Mouse (Mus musculus) cerebellum, adult 18-20 months (tissue): ENCODE data around the gene Cep295nl.

Experiments
- DNase-seq, 2 experiments: peaks; one replicate each; pipeline ENCODE4 v3.0.0; 2021

Gene Cep295nl

DNA sequence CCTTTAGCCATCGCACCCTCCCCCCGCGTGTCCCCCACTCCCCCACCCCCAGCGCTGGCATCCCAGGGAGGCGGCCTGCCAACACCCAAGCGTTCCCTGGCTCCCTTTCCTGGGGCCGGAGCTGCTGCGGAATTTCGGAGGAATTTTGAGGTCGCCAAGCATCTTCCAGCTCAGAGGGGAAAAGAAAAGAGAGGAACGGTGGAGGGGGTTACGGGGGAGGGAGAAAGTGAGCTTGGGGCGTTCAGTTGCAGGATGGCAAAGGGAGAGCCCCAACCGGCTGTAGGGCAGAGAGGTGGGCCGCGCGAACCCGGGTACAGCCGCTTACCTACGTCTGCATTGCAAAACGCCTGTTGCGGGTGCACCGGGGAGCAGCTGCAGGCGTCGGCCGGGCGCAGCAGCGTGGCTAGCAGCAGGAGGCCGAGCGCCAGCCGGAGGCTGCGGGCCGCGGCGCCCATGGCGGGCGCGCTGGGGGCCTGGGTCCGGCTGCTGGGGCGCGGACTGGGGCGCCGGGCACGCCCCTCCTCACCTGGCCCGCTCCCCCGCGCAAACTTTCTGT is 12.4 kb upstream of the Cep295nl start:
- DNase-seq: peak; percentile 16 to 41

DNA sequence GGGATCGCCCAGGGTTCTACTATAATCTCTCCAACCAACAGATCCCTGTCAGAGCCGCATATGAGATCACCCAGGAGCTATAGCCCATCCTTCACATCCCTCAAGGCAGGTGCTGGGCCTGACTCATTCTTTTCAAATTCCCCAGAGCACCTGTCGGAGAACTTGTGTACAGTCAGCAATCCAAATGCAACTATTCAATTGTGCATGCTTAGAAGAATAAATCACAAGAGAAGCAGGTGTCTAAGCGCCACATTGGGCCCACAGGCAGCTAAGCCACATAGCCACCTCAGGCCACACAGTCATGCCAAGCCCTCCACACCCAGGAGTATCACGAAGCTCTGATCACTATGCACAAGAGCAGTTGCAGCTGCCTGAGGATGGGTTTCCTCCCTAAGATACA is 7.2 kb upstream of the Cep295nl start:
- no peak for DNase-seq

DNA sequence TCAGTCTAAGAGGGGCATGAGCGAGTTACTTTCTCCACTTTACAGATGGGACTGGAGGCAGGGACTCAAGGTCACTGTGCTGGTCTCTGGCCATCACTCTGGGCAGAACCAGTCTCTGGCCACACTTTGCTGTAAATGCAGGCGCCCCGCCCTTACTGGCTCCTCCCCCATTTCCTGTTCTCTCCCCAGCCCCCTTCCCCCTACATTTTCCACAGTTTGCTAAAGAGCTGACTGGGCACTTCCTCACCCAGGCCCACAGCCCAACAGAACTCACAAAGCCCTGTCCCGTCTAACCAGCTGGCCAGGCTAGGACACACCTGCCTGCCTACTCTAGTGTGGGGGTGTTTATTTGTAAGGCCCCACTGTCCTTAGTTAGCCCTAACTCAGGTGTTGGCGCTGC is 6.6 kb upstream of the Cep295nl start:
- no peak for DNase-seq

DNA sequence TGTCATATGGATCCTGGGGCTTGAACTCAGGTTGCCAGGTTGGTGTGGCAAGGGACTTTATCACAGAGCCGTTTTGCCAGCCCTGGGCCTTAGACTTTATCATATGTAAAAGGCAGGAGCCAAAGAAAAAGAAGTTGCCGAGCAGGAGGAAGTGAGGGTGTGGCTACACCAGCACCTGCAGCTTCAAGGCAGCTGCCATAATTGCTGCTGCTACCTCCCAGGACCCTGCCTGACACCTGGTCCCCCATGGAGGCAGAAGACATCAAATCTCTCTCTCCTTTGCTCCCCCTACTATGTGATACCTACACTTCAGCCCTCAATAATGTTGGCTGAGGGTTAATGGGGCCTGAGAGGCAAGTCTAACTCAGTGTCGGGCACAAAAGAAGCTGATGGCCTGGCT is 6.1 kb upstream of the Cep295nl start:
- DNase-seq: no peak

DNA sequence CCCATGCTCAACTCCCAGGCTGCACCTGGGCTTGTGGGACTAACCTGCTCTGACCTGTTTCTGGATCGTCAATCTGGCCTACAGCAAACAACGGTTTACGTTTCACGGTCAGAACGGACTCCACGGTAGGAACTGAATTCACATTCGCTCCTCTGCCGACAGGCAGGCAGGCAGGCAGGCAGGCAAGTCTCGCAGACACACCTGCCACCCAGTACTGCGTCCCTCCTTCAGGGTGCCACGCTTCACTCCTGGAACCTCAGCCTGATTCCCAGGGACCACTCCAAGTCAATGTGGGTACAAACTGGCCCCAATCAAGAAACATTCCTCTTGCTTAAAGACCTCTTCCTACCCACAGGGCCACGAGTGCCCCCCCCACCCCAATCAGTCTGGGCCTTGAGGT is 5.6 kb upstream of the Cep295nl start:
- DNase-seq: no peak

DNA sequence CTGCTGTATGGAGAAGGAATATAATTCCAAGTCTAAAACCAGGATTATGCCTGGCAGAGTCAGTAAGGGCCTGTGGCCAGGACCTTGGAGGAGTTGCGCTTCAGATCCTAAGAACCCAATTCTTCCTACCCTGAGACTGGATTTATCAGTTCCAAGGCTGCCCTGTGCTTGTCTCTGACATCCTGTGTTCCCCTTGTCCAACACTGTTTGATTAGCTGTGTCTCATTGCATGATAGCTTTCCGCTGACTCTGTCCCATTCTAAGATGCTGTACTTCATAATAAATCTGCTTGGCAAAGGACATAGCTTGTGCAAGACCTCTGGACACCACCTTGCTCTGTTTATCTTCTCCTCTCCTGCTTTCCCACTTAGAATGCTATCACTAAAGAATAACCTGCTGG is 5.1 kb upstream of the Cep295nl start:
- DNase-seq: no peak

DNA sequence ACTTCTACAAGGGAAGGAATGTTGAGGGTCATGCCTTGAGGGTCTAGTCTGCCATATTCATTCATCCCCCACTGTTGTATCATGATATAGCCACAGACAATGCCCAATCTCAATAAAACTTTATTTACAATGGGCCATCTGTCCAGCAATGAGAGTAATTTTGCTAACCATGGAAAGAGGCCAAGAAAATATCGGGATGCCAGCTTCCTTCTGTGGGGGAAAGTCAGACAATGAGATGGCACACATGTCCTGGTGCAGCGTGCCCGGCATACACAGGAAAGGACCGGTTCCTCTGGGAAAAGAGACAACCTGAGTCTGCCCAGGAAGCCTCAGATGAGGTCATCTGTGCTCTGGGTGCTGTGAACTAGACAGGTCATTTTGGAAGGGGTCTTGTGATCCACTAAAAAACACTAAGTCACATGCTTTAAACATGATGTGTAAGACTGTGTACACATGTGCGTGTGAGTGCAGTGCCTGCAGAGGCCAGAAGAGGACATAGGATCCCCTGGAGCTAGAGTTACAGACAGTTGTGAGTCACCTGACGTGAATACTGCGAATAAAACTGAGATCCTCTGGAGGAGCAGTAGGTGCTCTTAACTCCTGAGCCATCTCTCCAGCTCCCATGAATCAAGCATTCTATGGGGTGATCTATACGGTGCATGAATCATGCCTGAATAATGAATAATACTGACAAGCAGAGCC is 4.2 kb upstream of the Cep295nl start:
- no peak for DNase-seq

DNA sequence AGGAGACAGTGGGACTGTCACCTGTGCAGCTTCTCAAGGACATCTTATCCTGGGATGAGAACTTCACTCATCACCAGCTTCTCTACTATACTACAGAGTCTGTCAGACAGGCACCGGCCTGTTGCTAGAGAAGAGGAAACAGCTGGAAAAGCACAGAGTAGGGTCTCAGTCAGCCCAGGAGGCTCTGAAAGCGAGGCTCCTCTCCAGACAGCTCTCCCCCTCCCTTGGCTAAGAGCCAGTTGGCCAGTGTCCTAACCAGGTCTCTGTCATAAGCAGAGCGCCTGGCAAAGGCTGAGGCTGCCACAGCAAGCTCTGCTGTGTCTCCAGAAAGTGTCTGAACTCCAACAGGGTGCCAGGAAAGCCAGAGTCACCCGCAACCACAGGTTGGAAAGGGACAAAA is 3.4 kb upstream of the Cep295nl start:
- no peak for DNase-seq

DNA sequence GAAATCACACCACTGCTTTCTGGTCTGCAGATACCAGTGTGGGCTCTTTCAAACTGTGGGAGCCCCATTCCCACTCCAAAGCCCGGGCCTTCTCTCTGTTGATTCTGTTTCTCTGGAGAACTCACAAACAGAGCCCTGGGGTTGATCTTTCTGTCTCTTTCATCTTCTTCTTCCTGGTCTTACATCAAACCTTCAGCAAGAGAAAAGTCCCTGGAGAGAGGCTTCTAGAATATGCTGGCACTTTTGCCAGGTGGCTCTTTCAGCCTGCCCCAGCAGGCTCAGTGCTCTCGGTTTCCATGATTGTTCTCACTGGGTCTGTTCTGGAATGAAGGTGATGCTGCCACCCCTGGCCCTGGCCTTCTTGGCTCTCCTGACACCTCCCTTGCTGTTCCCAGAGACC is 1.3 kb upstream of the Cep295nl start:
- no peak for DNase-seq

DNA sequence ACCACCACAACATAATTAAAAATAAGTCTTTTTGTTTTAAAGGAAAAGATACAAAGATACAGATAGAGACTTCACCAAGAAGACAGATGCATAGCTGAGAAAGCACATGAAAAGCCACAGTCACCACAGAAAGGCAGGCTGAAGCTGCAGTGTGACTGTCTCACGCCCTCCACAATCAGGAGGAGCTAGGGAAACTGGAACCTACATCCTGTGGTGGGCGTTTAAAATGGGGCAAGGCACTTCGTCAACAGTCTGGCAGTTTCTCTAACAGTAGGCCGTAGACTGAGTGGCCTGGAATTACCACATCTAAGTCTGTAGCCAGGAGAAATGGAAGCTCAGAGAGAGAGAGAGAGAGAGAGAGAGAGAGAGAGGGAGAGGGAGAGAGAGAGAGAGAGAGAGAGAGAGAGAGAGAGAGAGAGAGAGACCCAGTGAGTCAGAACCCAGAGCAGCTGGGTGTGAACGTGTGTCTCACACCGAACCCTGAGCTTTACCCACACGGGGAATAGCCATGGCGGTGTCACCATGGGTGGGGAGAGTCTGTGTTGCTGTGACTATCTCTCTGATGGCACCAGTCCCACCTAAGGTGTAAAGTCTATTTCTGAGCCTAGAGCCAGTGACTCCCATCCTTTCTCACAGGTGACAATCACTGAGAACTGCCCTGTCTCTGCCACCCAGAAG is 4.7 kb downstream of the Cep295nl start:
- no peak for DNase-seq

DNA sequence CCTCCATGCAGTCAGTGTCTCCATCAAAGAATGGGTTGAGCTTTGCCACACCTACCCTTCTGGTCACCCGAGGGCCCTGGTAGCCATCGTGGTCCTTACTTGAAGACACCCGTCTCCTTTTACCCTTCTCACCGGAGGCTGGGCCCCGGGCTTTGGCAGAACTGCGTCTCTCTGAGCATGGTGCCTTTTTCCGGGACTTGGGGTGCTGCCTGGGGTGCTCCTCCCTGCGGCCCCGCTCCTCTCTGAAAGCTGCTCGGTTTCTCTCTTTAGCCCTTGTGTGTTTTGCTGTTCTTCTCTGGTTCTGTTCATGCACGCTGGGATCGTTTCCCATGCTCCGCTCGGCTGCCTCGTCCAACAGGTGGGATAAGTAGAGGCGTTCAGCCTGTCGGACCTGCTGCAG is 8.9 kb downstream of the Cep295nl start:
- no peak for DNase-seq

DNA sequence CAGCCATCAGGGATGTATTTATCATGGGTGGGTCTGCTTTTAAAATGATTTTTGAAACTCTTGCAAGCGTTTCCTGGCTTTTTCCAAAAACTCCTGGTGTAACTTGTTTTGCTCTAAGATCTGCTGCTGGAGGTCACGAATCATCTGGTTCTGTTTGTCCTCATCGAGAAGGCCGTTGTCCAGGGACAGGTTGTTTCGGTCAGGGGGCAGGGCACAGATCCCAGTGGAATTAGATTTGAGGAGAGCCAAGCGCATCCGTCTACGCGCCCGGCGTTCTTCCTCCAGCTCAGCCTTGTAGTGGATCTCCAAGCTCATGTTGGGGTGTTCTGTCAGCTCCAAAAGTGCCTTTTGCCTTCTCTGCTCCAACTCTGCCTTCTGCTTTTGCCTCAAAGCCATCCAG is 9.9 kb downstream of the Cep295nl start:
- no peak for DNase-seq

DNA sequence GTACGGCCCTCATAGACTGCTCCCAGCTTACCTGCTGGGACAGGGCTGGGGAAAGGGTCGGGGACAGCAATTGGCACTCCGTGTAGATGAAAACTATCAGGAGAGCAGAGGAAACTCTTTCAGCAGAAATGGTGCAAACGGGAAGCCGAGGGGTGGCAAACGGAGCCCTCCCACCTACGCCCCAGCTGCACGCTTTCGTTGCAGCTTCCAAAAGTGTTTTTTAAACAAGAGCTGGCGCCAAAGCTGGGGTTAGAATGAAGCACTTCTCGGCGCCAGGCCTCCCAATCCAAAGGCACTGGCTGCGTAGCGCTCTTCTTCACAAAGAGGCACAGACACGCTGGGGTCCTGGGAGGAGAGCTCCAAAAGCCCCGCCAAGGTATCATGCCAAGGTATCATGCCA is 11.5 kb downstream of the Cep295nl start:
- no peak for DNase-seq

DNA sequence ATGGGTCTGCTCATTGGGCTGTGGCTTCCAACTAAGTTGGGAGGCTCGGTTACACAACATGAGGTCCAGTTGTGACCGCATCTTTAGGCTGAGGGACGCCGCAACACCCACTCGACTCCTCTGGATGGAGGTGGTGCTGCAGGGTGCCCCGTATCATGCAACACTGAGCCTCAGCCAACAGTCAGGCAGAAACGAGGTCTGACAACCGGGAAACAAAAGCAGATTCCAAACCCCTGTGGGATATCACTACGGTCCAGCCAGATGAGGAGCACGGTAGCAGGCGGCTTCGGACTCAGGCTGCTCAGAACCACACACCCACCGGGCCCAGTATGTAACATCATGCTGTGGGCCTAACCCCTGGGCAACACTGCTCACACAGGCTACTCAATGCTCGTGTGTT is 11.9 kb downstream of the Cep295nl start:
- no peak for DNase-seq

DNA sequence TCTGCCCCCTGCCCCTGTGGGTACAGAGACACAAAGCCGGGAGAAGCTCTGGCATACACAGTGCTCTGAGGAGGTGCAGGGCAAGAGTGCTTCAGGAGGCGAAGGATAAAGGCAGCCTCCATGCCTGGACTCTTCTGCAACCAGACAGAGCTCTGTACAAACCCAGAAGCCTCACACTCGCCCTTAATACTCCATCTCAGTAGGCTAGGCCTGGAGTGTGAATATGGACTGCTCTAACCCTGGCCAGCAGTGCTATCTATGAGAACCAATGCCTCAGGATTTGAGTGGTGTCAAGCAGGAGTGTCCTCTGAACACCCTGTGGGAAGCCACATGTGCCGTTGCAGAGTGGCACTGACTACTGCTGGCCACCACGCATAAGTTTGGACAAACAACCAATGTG is 13.4 kb downstream of the Cep295nl start:
- no peak for DNase-seq

DNA sequence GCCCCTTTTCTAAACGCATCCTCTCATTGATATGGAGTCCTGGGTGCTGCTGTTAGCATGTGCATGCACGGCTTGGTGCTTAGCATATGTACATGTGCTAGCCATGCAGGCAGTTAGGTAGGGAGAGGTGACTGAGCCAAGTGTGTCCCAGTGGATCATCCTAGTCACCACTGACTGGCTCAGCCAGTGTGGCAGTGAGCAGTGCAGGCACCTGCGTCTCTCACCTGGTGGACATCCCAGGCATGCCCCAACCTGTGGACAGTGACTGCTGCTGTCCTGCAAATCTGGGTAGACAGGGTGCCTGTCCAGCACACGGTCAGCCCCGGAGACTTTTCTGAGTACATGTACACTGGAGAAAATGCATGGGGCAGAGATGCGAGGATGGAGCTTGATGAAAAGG is 13.8 kb downstream of the Cep295nl start:
- DNase-seq: no peak

DNA sequence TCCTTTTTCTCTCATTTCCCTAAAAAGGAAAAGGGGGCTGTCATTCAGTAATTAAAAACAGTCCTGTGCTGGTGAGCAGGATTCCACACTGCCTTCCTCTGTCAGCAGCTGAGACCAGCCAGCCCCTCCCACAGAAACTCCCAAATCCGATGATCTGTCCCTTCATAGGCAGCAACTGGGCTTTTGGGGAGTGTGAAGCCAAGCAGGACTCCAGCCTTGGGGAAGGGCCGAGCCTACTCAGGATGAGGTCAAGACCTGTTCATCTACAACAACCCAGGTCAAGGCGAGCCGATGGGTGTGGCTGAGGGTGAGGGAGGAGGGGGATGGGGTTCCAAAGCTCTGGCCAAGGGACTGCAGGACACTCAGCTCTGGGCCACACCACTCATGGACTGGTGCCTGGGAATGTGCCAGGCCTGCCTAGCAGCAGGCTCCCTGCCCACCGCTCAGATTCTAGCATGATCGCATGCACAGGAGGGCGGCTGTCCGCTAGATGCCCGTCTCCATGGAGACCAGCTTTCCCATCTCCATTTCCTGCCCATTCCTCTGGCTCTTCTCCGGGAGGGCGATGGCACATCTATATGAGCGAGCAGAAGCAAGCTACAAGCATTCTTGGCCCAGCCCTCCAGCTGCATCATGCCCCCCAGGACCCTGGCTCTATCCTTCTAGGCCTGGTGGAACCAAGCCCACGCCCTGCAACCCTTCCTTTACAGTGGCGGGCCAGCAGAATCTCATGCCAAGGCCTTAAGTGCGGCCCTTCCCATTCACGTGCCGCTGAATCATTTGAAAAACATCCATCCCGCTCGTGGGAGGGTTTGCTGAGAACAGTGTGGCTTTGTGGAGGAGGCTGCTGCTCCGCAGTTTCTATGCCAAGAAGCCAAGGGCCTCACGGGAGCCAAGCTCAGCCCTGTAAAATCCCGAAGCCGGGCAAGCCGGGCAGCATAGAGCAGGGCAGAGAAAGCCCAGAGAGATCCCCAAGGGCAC is 15.0 kb downstream of the Cep295nl start:
- DNase-seq: peak; percentile 53 to 59

DNA sequence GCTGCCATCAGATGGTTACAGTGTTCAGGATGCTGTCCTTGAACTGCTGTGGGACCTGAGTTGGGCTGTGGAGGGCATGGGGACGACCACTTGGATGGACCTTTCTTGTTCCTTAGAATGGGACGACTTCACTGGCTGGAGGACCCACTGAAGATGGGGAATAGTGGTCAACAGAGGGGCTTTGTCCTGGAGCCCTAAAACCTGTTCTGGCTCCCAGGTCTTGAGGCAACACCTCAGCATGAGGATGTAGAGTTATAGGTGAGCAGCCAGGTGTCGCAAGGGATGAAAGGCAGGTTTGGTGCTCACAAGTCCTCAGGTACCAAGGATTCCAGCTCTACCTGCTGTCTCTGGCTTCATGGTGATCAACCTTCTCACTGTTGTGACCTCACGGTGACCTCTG is 15.8 kb downstream of the Cep295nl start:
- no peak for DNase-seq

DNA sequence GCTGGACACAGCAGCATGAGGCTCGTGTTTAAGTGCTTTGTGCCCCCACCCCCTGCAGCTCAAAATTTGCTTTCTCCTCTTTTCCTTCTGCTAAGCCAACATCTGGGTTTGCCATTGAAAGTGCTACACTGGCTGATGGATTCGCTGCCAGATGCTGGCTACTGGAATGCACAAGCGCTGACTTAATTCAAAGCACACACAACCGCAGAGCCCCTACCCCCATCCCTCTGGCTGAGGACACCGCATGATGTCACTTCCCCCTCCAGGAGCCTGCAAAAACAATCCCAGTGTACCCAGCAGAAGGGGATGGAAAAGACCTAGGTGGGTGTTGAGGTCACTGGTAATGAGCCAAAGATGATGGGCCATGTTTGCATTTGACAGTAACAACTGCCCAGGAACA is 17.8 kb downstream of the Cep295nl start:
- DNase-seq: no peak

DNA sequence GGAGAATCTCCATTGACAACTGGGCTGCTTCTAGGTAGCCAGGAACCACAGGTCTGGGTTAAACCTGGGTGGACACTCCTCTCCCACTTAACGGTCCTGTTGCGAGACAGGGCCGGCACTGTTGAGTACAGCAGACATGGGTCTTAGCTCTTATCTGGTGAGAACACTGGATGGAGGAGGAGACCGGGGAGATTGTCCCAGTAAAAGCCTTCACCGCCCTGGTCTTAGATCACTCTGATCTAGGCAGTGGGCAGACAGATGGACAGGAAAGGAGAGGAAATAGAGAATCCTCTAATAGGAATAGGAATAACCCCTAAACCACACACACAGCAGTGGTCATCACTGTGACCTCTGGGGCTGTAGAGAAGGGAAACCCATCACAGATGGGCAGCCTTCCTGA is 18.3 kb downstream of the Cep295nl start:
- DNase-seq: no peak

DNA sequence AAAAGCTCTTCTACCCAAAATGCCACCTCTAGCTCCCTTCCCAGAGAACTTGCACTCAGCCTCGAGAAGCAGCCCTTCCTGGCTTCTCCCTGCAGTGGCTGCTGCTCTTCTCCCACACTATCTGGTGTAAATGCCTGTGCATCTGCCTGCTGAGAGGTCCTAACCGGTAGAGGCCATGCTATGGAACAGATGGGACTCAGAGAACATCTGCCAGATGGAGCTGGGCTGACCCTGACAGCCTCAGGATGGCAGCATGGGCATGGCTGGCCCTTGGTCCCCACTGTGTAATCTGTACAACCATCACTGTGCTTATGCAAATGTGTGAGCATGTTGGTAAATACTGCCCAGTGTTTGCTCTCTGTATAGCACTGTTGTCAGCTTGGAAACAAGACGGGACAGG is 19.7 kb downstream of the Cep295nl start:
- DNase-seq: no peak

DNA sequence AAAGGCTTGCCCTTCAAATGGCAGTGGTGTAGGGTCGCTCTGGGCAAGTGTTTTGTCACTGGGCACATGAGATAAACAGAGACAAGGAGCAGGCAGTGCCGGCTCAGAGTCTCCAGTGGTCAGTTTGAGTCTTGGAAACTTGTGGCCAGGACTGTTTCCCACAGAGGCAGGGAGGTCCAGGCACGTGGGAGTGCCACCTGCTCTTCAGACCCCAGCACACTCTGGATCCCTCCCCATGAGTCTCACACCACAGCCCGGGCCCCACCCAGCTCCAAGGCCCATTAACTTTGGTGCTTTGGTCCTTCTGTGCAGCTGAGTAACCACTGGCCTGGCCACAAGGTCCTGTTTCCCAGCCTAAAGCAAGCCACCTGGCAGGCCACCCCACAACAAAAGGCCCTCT is 20.3 kb downstream of the Cep295nl start:
- DNase-seq: no peak

DNA sequence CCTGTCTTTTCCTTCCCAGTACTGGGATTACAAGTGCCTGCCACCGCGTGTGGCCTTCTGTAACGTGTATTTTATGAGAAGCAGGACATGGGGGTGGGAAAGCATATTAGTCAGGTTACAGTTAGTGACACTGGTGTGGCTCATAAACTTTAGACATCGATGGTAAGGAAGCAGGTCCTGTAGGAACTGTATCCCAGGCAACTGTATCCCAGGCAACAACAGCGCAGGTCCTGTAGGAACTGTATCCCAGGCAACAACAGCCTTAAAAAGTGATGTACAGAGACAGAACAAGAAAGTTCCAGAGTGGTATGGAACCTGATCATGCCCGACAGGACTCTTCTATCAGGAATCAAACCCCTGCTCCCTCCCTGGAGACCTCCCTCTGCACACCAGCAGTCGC is 20.8 kb downstream of the Cep295nl start:
- no peak for DNase-seq
